Mouse (Mus musculus): ENCODE results near the gene Crtc2. TPM values are rescaled to one million over a fixed set of nuclear protein-coding genes. Genes with fewer than 3 reads are reported as not detected.
"Not testable (repeated sequence)": the region's sequence is repeated elsewhere in the genome, so short reads cannot be mapped to it uniquely, and the experiment has no call there.

Gene Crtc2
- polyA plus RNA-seq, 1 experiment from 2014 or later: 9.8 TPM

DNA sequence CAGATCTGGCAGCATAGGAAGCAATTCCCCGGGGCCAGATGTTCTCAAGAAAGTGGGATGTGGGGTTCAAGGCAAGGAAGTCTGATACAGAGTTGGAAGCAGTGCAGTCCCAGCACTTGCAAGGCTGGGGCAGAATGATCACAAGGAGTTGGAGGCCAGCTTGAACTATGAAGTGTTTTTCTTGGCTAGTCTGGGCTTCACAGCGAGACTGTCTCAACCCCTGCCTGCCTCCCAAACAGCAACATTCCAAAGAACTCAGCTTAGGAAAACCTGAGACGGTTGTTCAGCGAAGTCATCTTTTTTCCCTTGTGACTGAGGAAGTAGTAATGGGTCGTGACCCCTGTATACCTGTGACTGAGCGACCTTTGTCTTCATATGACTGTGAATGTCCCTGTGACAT is 3.2 kb upstream of the Crtc2 start:
- 92% methylated on average over 6 of the region's 6 CpGs for WGBS
- Histone ChIP-seq H3K4me3 (ENCODE audit: low read depth, low read length) (no peak overlapping the region), H3K4me2 (ENCODE audit: low read depth) (no peak overlapping the region), H3K9ac (ENCODE audit: low read length) (no peak overlapping the region), H3K27me3 (ENCODE audit: control insufficient read depth, insufficient read depth, low read length) (no peaks in the 10 kb centered on the region), H3K27ac (ENCODE audit: low read depth, low read length) (no peak overlapping the region), H3K9me3 (ENCODE audit: control insufficient read depth, low read length) (no peaks in the 10 kb centered on the region), H3K36me3 (ENCODE audit: control insufficient read depth, insufficient read depth, low read length) (peaks cover 2% of the 10 kb centered on the region; the same call in 1 of the 2 replicates), H3K4me1 (ENCODE audit: control insufficient read depth, insufficient read depth, low read length) (peaks cover 12% of the 10 kb centered on the region)
- no peak for ATAC-seq (ENCODE audit: insufficient read depth, low FRiP score, low TSS enrichment)
- no peak for DNase-seq (ENCODE audit: low spot score)

GRCm38 (mm10) chr3:90251731-90252226 is 2.2 kb upstream of the Crtc2 start:
- H3K4me1 ChIP-seq (ENCODE audit: control insufficient read depth, insufficient read depth, low read length): peaks cover 12% of the 10 kb centered on the region
- 91% methylated on average over 8 of the region's 12 CpGs for WGBS
- H3K27ac ChIP-seq (ENCODE audit: low read depth, low read length); ATAC-seq (ENCODE audit: insufficient read depth, low FRiP score, low TSS enrichment); H3K9me3 ChIP-seq (ENCODE audit: control insufficient read depth, low read length); H3K27me3 ChIP-seq (ENCODE audit: control insufficient read depth, insufficient read depth, low read length); H3K9ac ChIP-seq (ENCODE audit: low read length); DNase-seq (ENCODE audit: low spot score); H3K36me3 ChIP-seq (ENCODE audit: control insufficient read depth, insufficient read depth, low read length); H3K4me3 ChIP-seq (ENCODE audit: low read depth, low read length); H3K4me2 ChIP-seq (ENCODE audit: low read depth): not testable (repeated sequence)

DNA sequence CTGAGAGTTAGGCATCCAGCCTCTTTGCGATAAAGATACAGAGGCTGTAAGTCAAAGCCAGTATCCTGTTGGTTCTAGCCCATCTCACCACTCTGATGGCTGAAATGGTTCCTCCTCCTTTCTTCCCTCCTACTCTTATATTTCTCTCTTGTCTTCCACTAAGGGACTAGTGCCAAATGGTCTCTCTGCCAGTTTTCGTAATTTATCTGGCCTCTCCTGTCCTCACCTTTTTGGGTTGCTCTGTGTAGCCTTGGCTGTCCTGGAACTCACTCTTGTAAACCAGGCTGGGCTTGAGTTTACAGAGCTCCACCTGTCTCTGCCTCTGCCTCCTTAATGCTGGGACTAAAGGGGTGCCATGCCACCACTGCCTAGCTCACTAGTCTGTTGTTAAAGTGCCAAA is 1.3 kb upstream of the Crtc2 start:
- ATAC-seq (ENCODE audit: insufficient read depth, low FRiP score, low TSS enrichment); H3K9me3 ChIP-seq (ENCODE audit: control insufficient read depth, low read length); H3K4me1 ChIP-seq (ENCODE audit: control insufficient read depth, insufficient read depth, low read length); DNase-seq (ENCODE audit: low spot score); H3K4me2 ChIP-seq (ENCODE audit: low read depth); H3K27me3 ChIP-seq (ENCODE audit: control insufficient read depth, insufficient read depth, low read length); H3K4me3 ChIP-seq (ENCODE audit: low read depth, low read length); H3K36me3 ChIP-seq (ENCODE audit: control insufficient read depth, insufficient read depth, low read length); H3K9ac ChIP-seq (ENCODE audit: low read length); H3K27ac ChIP-seq (ENCODE audit: low read depth, low read length): not testable (repeated sequence)
- whole genome bisulfite sequencing: 96% methylated on average over 2 of the region's 2 CpGs

- H3K4me3 ChIP-seq (ENCODE audit: low read depth, low read length); ATAC-seq (ENCODE audit: insufficient read depth, low FRiP score, low TSS enrichment); H3K9me3 ChIP-seq (ENCODE audit: control insufficient read depth, low read length): not testable (repeated sequence)
These were observed 789 bp upstream of the Crtc2 start for GRCm38 (mm10) chr3:90253174-90253573.

GRCm38 (mm10) chr3:90254419-90255193 is 643 bp downstream of the Crtc2 start:
- no peaks in the 10 kb centered on the region for H3K27me3 ChIP-seq (ENCODE audit: control insufficient read depth, insufficient read depth, low read length)
- peak; percentile 76 for ATAC-seq (ENCODE audit: insufficient read depth, low FRiP score, low TSS enrichment)
- peak overlapping the region; percentile 76 for H3K9ac ChIP-seq (ENCODE audit: low read length)
- H3K4me3 ChIP-seq (ENCODE audit: low read depth, low read length): peak overlapping the region; percentile 80
- DNase-seq (ENCODE audit: low spot score): no peak
- WGBS: under 1% methylated on average over 39 of the region's 41 CpGs
- no peaks in the 10 kb centered on the region for H3K9me3 ChIP-seq (ENCODE audit: control insufficient read depth, low read length)
- H3K4me2 ChIP-seq (ENCODE audit: low read depth): peak overlapping the region; percentile 49
- peaks cover 6% of the 10 kb centered on the region for H3K4me1 ChIP-seq (ENCODE audit: control insufficient read depth, insufficient read depth, low read length)
- H3K27ac ChIP-seq (ENCODE audit: low read depth, low read length): peak overlapping the region; percentile 85
- peaks cover 8% of the 10 kb centered on the region for H3K36me3 ChIP-seq (ENCODE audit: control insufficient read depth, insufficient read depth, low read length)

More at GRCm38 (mm10) chr3:90253174-90253573, 789 bp upstream of the Crtc2 start:
- WGBS: 82% methylated on average over 1 of the region's 1 CpGs
- not testable (repeated sequence) for H3K27ac ChIP-seq (ENCODE audit: low read depth, low read length); H3K4me1 ChIP-seq (ENCODE audit: control insufficient read depth, insufficient read depth, low read length); H3K27me3 ChIP-seq (ENCODE audit: control insufficient read depth, insufficient read depth, low read length); DNase-seq (ENCODE audit: low spot score); H3K36me3 ChIP-seq (ENCODE audit: control insufficient read depth, insufficient read depth, low read length); H3K9ac ChIP-seq (ENCODE audit: low read length); H3K4me2 ChIP-seq (ENCODE audit: low read depth)

DNA sequence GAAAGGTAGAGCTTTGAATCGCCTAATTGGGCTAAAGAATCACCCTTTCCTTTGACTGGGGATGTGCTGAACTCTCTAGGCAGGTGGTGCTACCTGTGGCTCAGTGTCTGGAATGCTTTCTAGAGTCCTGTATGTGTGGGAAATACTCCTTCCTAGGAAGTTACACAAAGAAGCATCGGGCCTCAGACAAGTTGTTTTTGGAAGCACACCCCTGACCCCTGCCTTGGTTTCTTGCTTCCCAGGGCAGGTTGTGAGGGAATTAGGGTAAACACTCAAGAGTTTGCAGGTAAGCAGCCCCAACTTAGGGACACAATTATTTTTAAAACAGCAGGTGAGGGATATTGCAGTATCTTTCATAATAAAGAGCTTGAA is 1.2 kb downstream of the Crtc2 start:
- Histone ChIP-seq H3K4me2 (ENCODE audit: low read depth) (peak overlapping the region; percentile 49), H3K9ac (ENCODE audit: low read length) (peak overlapping the region; percentile 76), H3K36me3 (ENCODE audit: control insufficient read depth, insufficient read depth, low read length) (peaks cover 10% of the 10 kb centered on the region), H3K4me3 (ENCODE audit: low read depth, low read length) (peak overlapping the region; percentile 80), H3K27me3 (ENCODE audit: control insufficient read depth, insufficient read depth, low read length) (no peaks in the 10 kb centered on the region), H3K27ac (ENCODE audit: low read depth, low read length) (no peak overlapping the region), H3K4me1 (ENCODE audit: control insufficient read depth, insufficient read depth, low read length) (peaks cover 6% of the 10 kb centered on the region), H3K9me3 (ENCODE audit: control insufficient read depth, low read length) (no peaks in the 10 kb centered on the region)
- DNase-seq (ENCODE audit: low spot score) (no peak), ATAC-seq (ENCODE audit: insufficient read depth, low FRiP score, low TSS enrichment) (no peak)
- WGBS: 37% methylated on average over 2 of the region's 2 CpGs

DNA sequence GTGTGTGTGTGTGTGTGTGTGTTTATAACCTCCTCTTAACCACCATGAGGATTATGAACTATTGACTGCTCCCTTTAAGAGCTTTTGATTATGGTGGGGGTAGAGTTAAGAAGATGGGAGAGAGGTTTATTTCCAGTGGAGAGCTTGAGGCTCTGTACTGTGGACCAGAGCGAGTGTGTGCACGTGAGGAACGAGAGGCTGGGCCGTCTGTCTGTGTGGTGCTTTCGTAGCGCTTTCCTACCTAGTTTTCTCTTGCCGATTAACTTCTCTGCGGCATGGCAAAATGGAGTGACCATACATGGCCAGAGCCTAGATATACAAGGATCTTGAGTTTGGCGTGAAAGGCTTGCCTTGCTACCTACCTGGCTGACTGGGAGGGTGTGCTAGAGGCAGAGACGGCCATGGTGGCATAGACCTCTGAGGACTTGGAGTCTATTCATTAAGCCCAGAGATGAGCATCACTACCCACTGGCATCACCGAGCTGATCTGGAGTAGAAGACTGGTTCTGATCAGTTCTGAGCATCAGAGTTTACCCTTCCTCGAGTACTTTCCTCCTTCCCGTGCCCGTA is 1.9 kb downstream of the Crtc2 start:
- Histone ChIP-seq H3K4me3 (ENCODE audit: low read depth, low read length) (no peak overlapping the region), H3K36me3 (ENCODE audit: control insufficient read depth, insufficient read depth, low read length) (peaks cover 11% of the 10 kb centered on the region), H3K27me3 (ENCODE audit: control insufficient read depth, insufficient read depth, low read length) (no peaks in the 10 kb centered on the region), H3K9ac (ENCODE audit: low read length) (no peak overlapping the region), H3K4me2 (ENCODE audit: low read depth) (no peak overlapping the region), H3K9me3 (ENCODE audit: control insufficient read depth, low read length) (no peaks in the 10 kb centered on the region), H3K4me1 (ENCODE audit: control insufficient read depth, insufficient read depth, low read length) (peaks cover 6% of the 10 kb centered on the region), H3K27ac (ENCODE audit: low read depth, low read length) (no peak overlapping the region)
- 92% methylated on average over 14 of the region's 14 CpGs for WGBS
- ATAC-seq (ENCODE audit: insufficient read depth, low FRiP score, low TSS enrichment) (no peak), DNase-seq (ENCODE audit: low spot score) (no peak)

- H3K4me3 ChIP-seq (ENCODE audit: low read depth, low read length): no peak overlapping the region
- H3K9ac ChIP-seq (ENCODE audit: low read length): no peak overlapping the region
- no peaks in the 10 kb centered on the region for H3K27me3 ChIP-seq (ENCODE audit: control insufficient read depth, insufficient read depth, low read length)
- H3K4me1 ChIP-seq (ENCODE audit: control insufficient read depth, insufficient read depth, low read length): peaks cover 6% of the 10 kb centered on the region
- H3K9me3 ChIP-seq (ENCODE audit: control insufficient read depth, low read length): no peaks in the 10 kb centered on the region
- H3K27ac ChIP-seq (ENCODE audit: low read depth, low read length): no peak overlapping the region
- DNase-seq (ENCODE audit: low spot score): no peak
- H3K4me2 ChIP-seq (ENCODE audit: low read depth): no peak overlapping the region
- no peak for ATAC-seq (ENCODE audit: insufficient read depth, low FRiP score, low TSS enrichment)
- H3K36me3 ChIP-seq (ENCODE audit: control insufficient read depth, insufficient read depth, low read length): peaks cover 11% of the 10 kb centered on the region; the same call in 1 of the 2 replicates
- 94% methylated on average over 19 of the region's 19 CpGs for WGBS
These were observed 3.0 kb downstream of the Crtc2 start for GRCm38 (mm10) chr3:90256731-90257530.
